Mouse (Mus musculus) heart, postnatal 0 days (tissue): Measurements from ENCODE around the gene Slc9a6.

ENCODE experiments used
- CTCF ChIP-seq: IDR thresholded peaks from 2 replicates; pipeline ENCODE4 v1.5.1; 2016; ENCODE audit warnings: antibody characterized with exemption, control low read depth, low read depth
- EP300 ChIP-seq: IDR thresholded peaks from 2 replicates; pipeline ENCODE4 v1.6.1; 2016; ENCODE audit warnings: antibody characterized with exemption, low read depth

- TF ChIP-seq CTCF (no peak), EP300 (no peak)
These were observed 58.5 kb downstream of the Slc9a6 start for GRCm38 (mm10) chrX:56668051-56668450.
